Mouse (Mus musculus) lung, embryonic 14.5 days (tissue): ENCODE results near the gene Igfbp1. TPM values are rescaled to one million over a fixed set of nuclear protein-coding genes. Genes with fewer than 3 reads are reported as not detected.

Source experiments
- ATAC-seq: fragments of 200-750 bp; cut with Nextera tagmentation; 2 replicates; pipeline ENCODE4 v1.8.0; 2017; ENCODE audit warnings: mild to moderate bottlenecking, moderate TSS enrichment, moderate library complexity; ENCODE audit not compliant: insufficient read depth
- DNase-seq: peaks from one replicate; pipeline ENCODE4 v3.0.0-alpha.2; 2015
- H3K27ac ChIP-seq: fragments of 300-500 bp; sonication (generic); 2 replicates; pipeline ENCODE4 v1.5.1; 2014; ENCODE audit warnings: low read depth, mild to moderate bottlenecking, moderate library complexity
- H3K27me3 ChIP-seq: fragments of 300-500 bp; sonication (generic); 2 replicates; pipeline ENCODE4 v1.6.1; 2014; ENCODE audit warnings: low read length, control low read depth; ENCODE audit not compliant: insufficient read depth
- H3K36me3 ChIP-seq: fragments of 300-500 bp; sonication (generic); 2 replicates; pipeline ENCODE4 v1.6.1; 2014; ENCODE audit warnings: control low read depth; ENCODE audit not compliant: insufficient read depth
- H3K4me1 ChIP-seq: fragments of 300-500 bp; sonication (generic); 2 replicates; pipeline ENCODE4 v1.6.1; 2014; ENCODE audit warnings: antibody characterized with exemption, control low read depth; ENCODE audit not compliant: insufficient read depth
- H3K4me2 ChIP-seq: fragments of 300-500 bp; sonication (generic); 2 replicates; pipeline ENCODE4 v1.6.1; 2014; ENCODE audit warnings: mild to moderate bottlenecking
- H3K4me3 ChIP-seq: fragments of 300-500 bp; sonication (generic); 2 replicates; pipeline ENCODE4 v1.5.1; 2014; ENCODE audit warnings: low read depth, low read length
- H3K9ac ChIP-seq: fragments of 300-500 bp; sonication (generic); 2 replicates; pipeline ENCODE4 v1.6.1; 2014
- H3K9me3 ChIP-seq: fragments of 300-500 bp; sonication (generic); 2 replicates; pipeline ENCODE4 v1.6.1; 2016; ENCODE audit warnings: low read depth, low read length, control low read depth
- CTCF ChIP-seq: IDR thresholded peaks from 2 replicates; pipeline ENCODE4 v1.5.1; 2016; ENCODE audit warnings: antibody characterized with exemption, low read depth
- WGBS: fragments of 180-500 bp; shearing (Covaris S2); extraction: QIAGEN DNeasy Blood & Tissue Kit; methylation state at CpG from one replicate; pipeline ENCODE4 v1.1.7; 2014; 5-methylcytosine and 5-hydroxymethylcytosine counted together
- polyA plus RNA-seq: library from polyadenylated mRNA; unstranded; fragments of >200 nt; fragmentation: Nextera tagmentation; extraction: Ambion mirVana; gene quantifications from 2 replicates; pipeline ENCODE4 v1.2.1, GENCODE M21; 2014

Igfbp1 gene
- polyA plus RNA-seq, 1 experiment from 2014 or later = 0.12 TPM

GRCm38 (mm10) chr11:7179276-7179675 lies 18.3 kb upstream of the Igfbp1 start:
- no peak for TF ChIP-seq CTCF
- Histone ChIP-seq H3K27ac (no peak overlapping the region), H3K4me2 (no peak overlapping the region), H3K4me3 (no peak overlapping the region), H3K9ac (no peak overlapping the region), H3K9me3 (no peaks in the 10 kb centered on the region), H3K4me1 (no peaks in the 10 kb centered on the region), H3K27me3 (no peaks in the 10 kb centered on the region), H3K36me3 (no peaks in the 10 kb centered on the region)
- WGBS = 65% methylated on average over 2 of the region's 2 CpGs
- DNase-seq (no peak), ATAC-seq (no peak)

- Histone ChIP-seq H3K9me3 (no peaks in the 10 kb centered on the region), H3K4me1 (no peaks in the 10 kb centered on the region), H3K9ac (no peak overlapping the region), H3K36me3 (no peaks in the 10 kb centered on the region), H3K4me2 (no peak overlapping the region), H3K4me3 (no peak overlapping the region), H3K27ac (no peak overlapping the region), H3K27me3 (no peaks in the 10 kb centered on the region)
- no peak for DNase-seq
- 33% methylated on average over 8 of the region's 8 CpGs for WGBS
- TF ChIP-seq CTCF = peak; percentile 28; the same call in 1 of the 2 replicates
- ATAC-seq = no peak
Measured at GRCm38 (mm10) chr11:7182409-7183042, 15.1 kb upstream of the Igfbp1 start.

GRCm38 (mm10) chr11:7184420-7184819 lies 13.2 kb upstream of the Igfbp1 start:
- Histone ChIP-seq H3K4me2 (no peak overlapping the region), H3K4me1 (no peaks in the 10 kb centered on the region), H3K27ac (no peak overlapping the region), H3K36me3 (no peaks in the 10 kb centered on the region), H3K9me3 (no peaks in the 10 kb centered on the region), H3K27me3 (no peaks in the 10 kb centered on the region), H3K4me3 (no peak overlapping the region), H3K9ac (no peak overlapping the region)
- no peak for ATAC-seq
- DNase-seq = no peak
- TF ChIP-seq CTCF = no peak
- WGBS = 26% methylated on average over 1 of the region's 1 CpGs

- Histone ChIP-seq H3K9me3 (no peaks in the 10 kb centered on the region), H3K4me2 (no peak overlapping the region), H3K27ac (no peak overlapping the region), H3K4me1 (no peaks in the 10 kb centered on the region), H3K36me3 (no peaks in the 10 kb centered on the region), H3K4me3 (no peak overlapping the region), H3K9ac (no peak overlapping the region), H3K27me3 (no peaks in the 10 kb centered on the region)
- ATAC-seq (no peak), DNase-seq (no peak)
- WGBS = 40% methylated on average over 8 of the region's 8 CpGs
- TF ChIP-seq CTCF = no peak
Measured at GRCm38 (mm10) chr11:7187472-7187871, 10.1 kb upstream of the Igfbp1 start.

GRCm38 (mm10) chr11:7188469-7188868 lies 9.1 kb upstream of the Igfbp1 start, which contains the start of gene Gm11985:
Gene Gm11985 (minus strand): TSS chr11:7188569.
- WGBS = 82% methylated on average over 13 of the region's 13 CpGs

GRCm38 (mm10) chr11:7192710-7193109 lies 4.9 kb upstream of the Igfbp1 start:
- no peak overlapping the region for H3K4me3 ChIP-seq
- 43% methylated on average over 6 of the region's 6 CpGs for WGBS
- no peak overlapping the region for H3K9ac ChIP-seq
- no peaks in the 10 kb centered on the region for H3K4me1 ChIP-seq
- TF ChIP-seq CTCF = no peak
- H3K27me3 ChIP-seq = no peaks in the 10 kb centered on the region
- ATAC-seq = no peak
- H3K27ac ChIP-seq = no peak overlapping the region
- no peak for DNase-seq
- no peak overlapping the region for H3K4me2 ChIP-seq
- H3K9me3 ChIP-seq = no peaks in the 10 kb centered on the region
- no peaks in the 10 kb centered on the region for H3K36me3 ChIP-seq

More at GRCm38 (mm10) chr11:7188469-7188868, 9.1 kb upstream of the Igfbp1 start, which contains the start of gene Gm11985:
- DNase-seq (no peak), ATAC-seq (no peak)
- Histone ChIP-seq H3K4me2 (no peak within 1 kb of the TSS), H3K9me3 (no peaks in the 10 kb centered on the region), H3K27me3 (no peaks in the 10 kb centered on the region), H3K4me1 (no peaks in the 10 kb centered on the region), H3K27ac (no peak within 1 kb of the TSS), H3K9ac (no peak within 1 kb of the TSS), H3K4me3 (no peak within 1 kb of the TSS), H3K36me3 (no peaks in the 10 kb centered on the region)
- TF ChIP-seq CTCF = no peak

- WGBS = 57% methylated on average over 9 of the region's 9 CpGs
- Histone ChIP-seq H3K36me3 (no peaks in the 10 kb centered on the region), H3K9ac (no peak overlapping the region), H3K4me2 (no peak overlapping the region), H3K27me3 (no peaks in the 10 kb centered on the region), H3K4me1 (no peaks in the 10 kb centered on the region), H3K9me3 (no peaks in the 10 kb centered on the region), H3K27ac (no peak overlapping the region), H3K4me3 (no peak overlapping the region)
- no peak for TF ChIP-seq CTCF
- DNase-seq (no peak), ATAC-seq (no peak)
Measured at GRCm38 (mm10) chr11:7193134-7193533, 4.4 kb upstream of the Igfbp1 start.
